27 mouse cellular contexts compared by ENCODE assay signal in genomic region chr1:160963199-160963598, GRCm38 (mm10). TPM values are rescaled to one million over a fixed set of nuclear protein-coding genes. Genes with fewer than 3 reads are reported as not detected.
DNase-seq lines count a peak whose midpoint lies in the region; ATAC-seq and TF ChIP-seq lines count a peak whose summit lies in the region.
"Had no signal": no experiment of that assay in that cellular context is flagged by ENCODE, and none has a peak within 500 bp of the region (broad histone marks: within the 10 kb centered on the region; RNA-seq: fewer than 3 reads in every experiment).

No protein-coding gene starts in this region.

- H3K9ac ChIP-seq in liver, embryonic 14.5 days (replicated peaks) = no peak overlapping the region
- H3K9ac ChIP-seq in liver, embryonic 12.5 days = no peak overlapping the region
- H3K9ac ChIP-seq in CH12.LX (ENCODE audit: insufficient read depth, low read depth) = no peak overlapping the region
- H3K9ac ChIP-seq: embryonic facial prominence, embryonic 13.5 days; forebrain, embryonic 12.5 days; forebrain, embryonic 15.5 days; heart, embryonic 13.5 days; hindbrain, embryonic 12.5 days; hindbrain, embryonic 15.5 days had no signal

- no peak for DNase-seq in liver, embryonic 14.5 days (ENCODE audit: low read depth in 3 of 3, low spot score in 3 of 3)
- DNase-seq in CH12.LX (ENCODE audit: extremely low read depth) = peak; percentile 55
- DNase-seq in MEL-GATA-1-ER (ENCODE audit: extremely low read depth, low read depth) = peak; percentile 54
- no peak for DNase-seq in thymus, adult 18-20 months
- no peak for DNase-seq in T-cell, adult 2 months (ENCODE audit: low spot score)
- DNase-seq in layer of hippocampus, postnatal 36 days = no peak
- DNase-seq: adrenal gland, postnatal 10 days; adrenal gland, postnatal 36 days; cerebellum, adult 11 months; cerebellum, adult 2 months; cerebellum, adult 9-11 months; cerebellum, postnatal 25 days; embryo, embryonic 11 days; gastrocnemius, postnatal 25 days; heart, adult 2 months had no signal

- WGBS in liver, embryonic 14.5 days (ENCODE audit: insufficient replicate concordance) = 62% methylated on average over 7 of the region's 7 CpGs
- WGBS in liver, embryonic 12.5 days (ENCODE audit: insufficient replicate concordance) = 74% methylated on average over 7 of the region's 7 CpGs

- ATAC-seq in liver, embryonic 14.5 days (ENCODE audit: insufficient read depth) = 0 out of 2 replicates have a peak, but pooled peaks have one; percentile 18
- ATAC-seq in liver, embryonic 12.5 days = no peak
- peak; percentile 96 for ATAC-seq in megakaryocyte progenitor cell, adult 5-6 weeks (replicated peaks; ENCODE audit: poor library complexity)
- ATAC-seq: forebrain, embryonic 15.5 days had no signal

- H3K4me2 ChIP-seq in liver, embryonic 14.5 days (ENCODE audit: low read depth) = no peak overlapping the region
- H3K4me2 ChIP-seq in liver, embryonic 12.5 days = no peak overlapping the region
- no peak overlapping the region for H3K4me2 ChIP-seq in CH12.LX (ENCODE audit: insufficient read depth, low read depth, poor library complexity, severe bottlenecking)
- H3K4me2 ChIP-seq: embryonic facial prominence, embryonic 13.5 days; forebrain, embryonic 12.5 days; forebrain, embryonic 15.5 days; heart, embryonic 13.5 days; hindbrain, embryonic 12.5 days; hindbrain, embryonic 15.5 days had no signal

- TF ChIP-seq EP300 in liver, embryonic 14.5 days (IDR thresholded peaks at IDR 0.05; ENCODE audit: low read depth) = no peak
- peak; percentile 63; the same call in 1 of the 2 replicates for TF ChIP-seq EP300 in CH12.LX (IDR thresholded peaks at IDR 0.05; ENCODE audit: low read length)

- H3K27ac ChIP-seq in liver, embryonic 14.5 days = no peak overlapping the region
- H3K27ac ChIP-seq in liver, embryonic 12.5 days = no peak overlapping the region
- H3K27ac ChIP-seq in CH12.LX (ENCODE audit: insufficient read depth, low read depth) = peak overlapping the region; percentile 60
- H3K27ac ChIP-seq: embryonic facial prominence, embryonic 10.5 days; embryonic facial prominence, embryonic 13.5 days; forebrain, embryonic 12.5 days; forebrain, embryonic 15.5 days; heart, adult 2 months; heart, embryonic 10.5 days; heart, embryonic 13.5 days; hindbrain, embryonic 12.5 days; hindbrain, embryonic 15.5 days had no signal

- H3K4me1 ChIP-seq in liver, embryonic 14.5 days (replicated peaks; ENCODE audit: control insufficient read depth in 2 of 2, insufficient read depth in 2 of 2, low read length in 1 of 2) = no peaks in the 10 kb centered on the region
- H3K4me1 ChIP-seq in liver, embryonic 12.5 days = no peaks in the 10 kb centered on the region
- H3K4me1 ChIP-seq in CH12.LX (ENCODE audit: control insufficient read depth in 1 of 2, insufficient read depth in 2 of 2) = peaks cover 4 to 15% of the 10 kb centered on the region in 2 experiments; a peak in 3 of 4 replicates
- H3K4me1 ChIP-seq: embryonic facial prominence, embryonic 10.5 days; embryonic facial prominence, embryonic 13.5 days; forebrain, embryonic 12.5 days; forebrain, embryonic 15.5 days; heart, embryonic 10.5 days; heart, embryonic 13.5 days; hindbrain, embryonic 12.5 days; hindbrain, embryonic 15.5 days had no signal

- in situ Hi-C loops in CH12.LX (cut with MboI; ENCODE audit: low pct_ligation_motif_present, low pct_unique_long_range_greater_than_20kb, low sequenced_read_pairs) = no loop called here

- TF ChIP-seq CTCF in liver, embryonic 14.5 days (IDR thresholded peaks at IDR 0.05; ENCODE audit: low read depth) = no peak
- TF ChIP-seq CTCF in CH12.LX (conservative IDR thresholded peaks at IDR 0.05 in 1 of 2, IDR thresholded peaks at IDR 0.05 in 1 of 2; ENCODE audit: low read depth in 2 of 2, low read length in 2 of 2) = no peak

- H3K4me3 ChIP-seq in liver, embryonic 14.5 days (ENCODE audit: insufficient read depth in 1 of 2, low read depth in 2 of 2, low read length in 2 of 2) = no peak overlapping the region
- no peak overlapping the region for H3K4me3 ChIP-seq in liver, embryonic 12.5 days
- no peak overlapping the region for H3K4me3 ChIP-seq in CH12.LX (replicated peaks in 1 of 3; ENCODE audit: low read depth in 2 of 3, low read length in 2 of 3, poor library complexity in 1 of 3)
- H3K4me3 ChIP-seq: embryonic facial prominence, embryonic 10.5 days; embryonic facial prominence, embryonic 13.5 days; erythroblast, embryonic 14.5 days; forebrain, embryonic 12.5 days; forebrain, embryonic 15.5 days; heart, adult 2 months; heart, embryonic 10.5 days; heart, embryonic 13.5 days; hindbrain, embryonic 12.5 days; hindbrain, embryonic 15.5 days had no signal

- H3K79me2 ChIP-seq in CH12.LX (replicated peaks; ENCODE audit: control insufficient read depth, extremely low read depth, insufficient read depth, poor library complexity, severe bottlenecking) = no peaks in the 10 kb centered on the region

- dilution Hi-C loops in CH12.LX (cut with MboI; ENCODE audit: extremely low pct_ligation_motif_present, extremely low pct_unique_long_range_greater_than_20kb, low sequenced_read_pairs) = no loop called here

- H3K27me3 ChIP-seq in liver, embryonic 14.5 days (ENCODE audit: control insufficient read depth, insufficient read depth, low read length) = no peaks in the 10 kb centered on the region
- H3K27me3 ChIP-seq in liver, embryonic 12.5 days (replicated peaks) = no peaks in the 10 kb centered on the region
- H3K27me3 ChIP-seq in CH12.LX (replicated peaks) = no peaks in the 10 kb centered on the region
- H3K27me3 ChIP-seq: embryonic facial prominence, embryonic 13.5 days; forebrain, embryonic 12.5 days; forebrain, embryonic 15.5 days; heart, embryonic 13.5 days; hindbrain, embryonic 12.5 days; hindbrain, embryonic 15.5 days had no signal

- no peaks in the 10 kb centered on the region for H3K9me3 ChIP-seq in liver, embryonic 14.5 days (ENCODE audit: control insufficient read depth, low read length)
- H3K9me3 ChIP-seq in liver, embryonic 12.5 days (replicated peaks) = no peaks in the 10 kb centered on the region
- no peaks in the 10 kb centered on the region for H3K9me3 ChIP-seq in CH12.LX (replicated peaks; ENCODE audit: low read length)
- H3K9me3 ChIP-seq: embryonic facial prominence, embryonic 10.5 days; embryonic facial prominence, embryonic 13.5 days; forebrain, embryonic 12.5 days; forebrain, embryonic 15.5 days; G1E; heart, embryonic 10.5 days; heart, embryonic 13.5 days; hindbrain, embryonic 12.5 days; hindbrain, embryonic 15.5 days had no signal

- TF ChIP-seq RAD21 in CH12.LX (IDR thresholded peaks at IDR 0.05; ENCODE audit: low read depth, low read length) = no peak

- no peak for TF ChIP-seq POLR2A in CH12.LX (IDR thresholded peaks at IDR 0.05; ENCODE audit: low read depth, low read length)

- H3K36me3 ChIP-seq in liver, embryonic 14.5 days (replicated peaks; ENCODE audit: control insufficient read depth, insufficient read depth, low read depth) = peaks cover 57% of the 10 kb centered on the region
- H3K36me3 ChIP-seq in liver, embryonic 12.5 days = peaks cover 93% of the 10 kb centered on the region
- peaks cover 31 to 81% of the 10 kb centered on the region in 2 experiments for H3K36me3 ChIP-seq in CH12.LX (replicated peaks in 1 of 2; ENCODE audit: control insufficient read depth in 1 of 2, insufficient read depth in 1 of 2, low read length in 1 of 2)

TF ChIP-seq in CH12.LX, 34 proteins besides CTCF, POLR2A, EP300 and RAD21:
- TF ChIP-seq CHD1 (IDR thresholded peaks at IDR 0.05; ENCODE audit: low read depth, low read length) (no peak), MAZ (IDR thresholded peaks at IDR 0.05; ENCODE audit: low read depth, low read length) (no peak), USF2 (conservative IDR thresholded peaks at IDR 0.05; ENCODE audit: low read depth, low read length) (no peak), HCFC1 (IDR thresholded peaks at IDR 0.05; ENCODE audit: low read depth, low read length) (no peak), TCF12 (IDR thresholded peaks at IDR 0.05; ENCODE audit: low read depth, low read length) (0 out of 2 replicates have a peak, but pooled peaks have one; percentile 14), MEF2A (IDR thresholded peaks at IDR 0.05; ENCODE audit: borderline replicate concordance, low read depth, low read length) (0 out of 2 replicates have a peak, but pooled peaks have one; percentile 24), NELFE (IDR thresholded peaks at IDR 0.05; ENCODE audit: low read depth, low read length) (no peak), SMC3 (IDR thresholded peaks at IDR 0.05; ENCODE audit: low read depth, low read length) (no peak), CHD2 (IDR thresholded peaks at IDR 0.05; ENCODE audit: low read length) (no peak), BHLHE40 (IDR thresholded peaks at IDR 0.05; ENCODE audit: low read depth, low read length) (peak; percentile 63), ZMIZ1 (IDR thresholded peaks at IDR 0.05; ENCODE audit: low read depth, low read length) (no peak), E2F4 (IDR thresholded peaks at IDR 0.05; ENCODE audit: insufficient replicate concordance, low read depth, low read length) (no peak), IRF4 (IDR thresholded peaks at IDR 0.05; ENCODE audit: low read depth, low read length) (peak; percentile 69), ETS1 (conservative IDR thresholded peaks at IDR 0.05; ENCODE audit: low read depth, low read length) (peak; percentile 52)

RNA-seq across cellular contexts. Expression of gene Serpinc1, which starts 15.2 kb away (rescaled TPM):
- 224 and 309 TPM in 2 replicates for polyA plus RNA-seq in liver, embryonic 14.5 days (2012; rRNA removed)
- 511 and 546 TPM in 2 replicates for polyA plus RNA-seq in liver, embryonic 14.5 days (2014; fragmentation: Nextera tagmentation; extraction: Ambion mirVana)
- 226 and 233 TPM in 2 replicates for polyA plus RNA-seq in liver, embryonic 12.5 days (2016; fragmentation: Nextera tagmentation; extraction: Ambion mirVana)
- 154 and 204 TPM in 2 replicates for total RNA-seq in CH12.LX (2012; rRNA removed)
- 193 and 202 TPM in 2 replicates for total RNA-seq in CH12.LX (2014; rRNA removed)
- 143 and 149 TPM in 2 replicates for polyA plus RNA-seq in CH12.LX (2012; ENCODE audit: insufficient read length, low read depth)
- total RNA-seq in megakaryocyte progenitor cell, adult 5-6 weeks (2015) = 0.20 and 0.27 TPM in 2 replicates
- 0.04 and 0.17 TPM in 2 replicates for total RNA-seq in megakaryocyte progenitor cell, adult 5-6 weeks (2017)
- under 1 TPM; 0.20 to 0.65 TPM for total RNA-seq in layer of hippocampus, postnatal 36 days (2021)

RNA-seq across cellular contexts. Expression of gene Rc3h1, which starts 57.0 kb away (rescaled TPM):
- polyA plus RNA-seq in liver, embryonic 14.5 days (2012; rRNA removed) = 2.6 and 2.9 TPM in 2 replicates
- 3.2 and 3.6 TPM in 2 replicates for polyA plus RNA-seq in liver, embryonic 14.5 days (2014; fragmentation: Nextera tagmentation; extraction: Ambion mirVana)
- polyA plus RNA-seq in liver, embryonic 12.5 days (2016; fragmentation: Nextera tagmentation; extraction: Ambion mirVana) = 5.9 and 6.7 TPM in 2 replicates
- total RNA-seq in CH12.LX (2012; rRNA removed) = 22.5 and 25.3 TPM in 2 replicates
- 19.7 and 21.7 TPM in 2 replicates for total RNA-seq in CH12.LX (2014; rRNA removed)
- polyA plus RNA-seq in CH12.LX (2012; ENCODE audit: insufficient read length, low read depth) = 11.7 and 17.8 TPM in 2 replicates
- total RNA-seq in megakaryocyte progenitor cell, adult 5-6 weeks (2015) = 30.1 and 31.4 TPM in 2 replicates
- total RNA-seq in megakaryocyte progenitor cell, adult 5-6 weeks (2017) = 15.7 and 17.2 TPM in 2 replicates
- 10 to 100 TPM; 43.1 to 44.9 TPM for total RNA-seq in layer of hippocampus, postnatal 36 days (2021)

Comparison
In these comparisons a context has a peak if more than half of its experiments do, and no peak if none do; other contexts are left out.
1. DNase-seq: peak in CH12.LX (single experiment) and MEL-GATA-1-ER (single experiment); none in liver, embryonic 14.5 days (0 of 3), thymus, adult 18-20 months (0 of 2), T-cell, adult 2 months (single experiment) and layer of hippocampus, postnatal 36 days (0 of 2).
2. RNA of gene Serpinc1, which starts 15.2 kb away (total RNA-seq): 154 to 204 TPM in CH12.LX; 0.20 to 0.65 TPM in layer of hippocampus, postnatal 36 days and 0.04 to 0.27 TPM in megakaryocyte progenitor cell, adult 5-6 weeks; every median in the first group is over 10 times any median in the second.